Mouse (Mus musculus): ENCODE measurements around the gene Fam189b. TPM values are rescaled to one million over a fixed set of nuclear protein-coding genes. Genes with fewer than 3 reads are reported as not detected.

Gene Fam189b
- 100 to 1,000 TPM; 204 to 228 TPM for polyA plus RNA-seq (2017; shearing (Covaris generic))

GRCm38 (mm10) chr3:89183058-89183958 lies at the start of gene Fam189b:
Fam189b (plus strand) TSS chr3:89183143.

DNA sequence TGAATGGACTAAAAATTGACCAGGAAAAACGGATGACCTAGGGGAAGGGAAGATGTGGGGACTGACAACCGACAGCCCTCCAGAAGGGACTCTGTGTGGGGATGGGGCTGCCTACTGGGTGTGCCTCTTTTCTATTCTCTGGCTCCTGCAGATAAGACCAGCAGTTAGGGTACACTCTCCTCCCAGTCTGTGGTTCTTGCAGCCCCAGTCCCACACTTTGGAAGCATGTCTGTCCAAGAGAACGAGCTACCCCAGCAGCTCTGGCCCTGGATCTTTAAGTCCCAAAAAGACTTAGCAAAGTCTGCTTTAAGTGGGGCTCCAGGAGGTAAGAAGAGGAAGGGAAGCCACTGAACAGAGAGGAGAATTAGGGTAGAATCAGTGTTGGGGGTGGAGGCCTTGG lies 47.0 kb upstream of the Fam189b start, which contains the start of gene Pklr:
Gene Pklr (plus strand): TSS at position 185 of the 400 bp plus-strand sequence.

GRCm38 (mm10) chr3:89159616-89160344 lies 23.2 kb upstream of the Fam189b start, which contains the start of gene Hcn3:
Hcn3 (minus strand) TSS chr3:89160196.

DNA sequence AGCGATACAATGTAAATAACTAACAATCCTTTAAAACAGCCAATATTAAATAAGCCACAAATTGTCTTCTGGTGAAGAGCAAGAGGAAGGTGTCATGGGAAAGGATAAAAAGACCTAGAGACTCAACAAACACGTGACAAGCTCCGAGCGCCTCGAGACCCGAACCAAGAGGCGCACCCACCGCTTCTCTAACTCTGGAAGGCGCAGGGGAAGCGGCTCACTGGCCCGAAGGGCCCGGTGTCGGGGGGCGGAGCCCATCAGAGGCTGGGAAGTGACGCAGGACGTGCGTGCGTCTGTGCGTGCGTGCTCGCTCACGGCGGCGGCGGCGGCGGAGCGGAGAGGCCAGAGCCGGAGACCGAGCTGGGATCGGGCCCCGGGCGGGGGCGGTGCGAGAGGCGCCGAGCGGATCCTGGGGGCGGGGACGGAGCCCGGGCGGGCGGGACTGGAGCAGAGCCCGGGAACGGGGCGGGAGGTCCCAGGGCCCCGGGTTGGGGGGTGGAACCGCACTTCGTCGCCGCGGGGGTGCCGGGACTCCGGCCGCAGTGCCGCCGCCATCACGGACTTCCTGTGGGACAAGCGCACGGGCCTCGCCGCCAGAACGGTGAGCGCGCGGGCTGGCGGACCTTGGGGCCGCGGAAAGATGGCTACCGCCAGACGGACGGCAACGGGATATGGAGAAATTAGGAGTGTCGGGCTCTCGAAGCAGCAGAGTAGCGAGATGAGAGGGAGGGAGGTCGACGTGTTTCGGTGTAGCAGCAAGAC lies 18.3 kb upstream of the Fam189b start, which contains the start of gene Clk2:
Gene Clk2 (plus strand): TSS at position 290 of the 762 bp plus-strand sequence.

GRCm38 (mm10) chr3:89177242-89178106 lies 5.5 kb upstream of the Fam189b start, which contains the start of gene Scamp3:
Scamp3 (plus strand) TSS chr3:89177473.

GRCm38 (mm10) chr3:89202253-89203141 lies 19.6 kb downstream of the Fam189b start, which contains the start of gene Gba:
Gba (plus strand) TSS chr3:89202928.

DNA sequence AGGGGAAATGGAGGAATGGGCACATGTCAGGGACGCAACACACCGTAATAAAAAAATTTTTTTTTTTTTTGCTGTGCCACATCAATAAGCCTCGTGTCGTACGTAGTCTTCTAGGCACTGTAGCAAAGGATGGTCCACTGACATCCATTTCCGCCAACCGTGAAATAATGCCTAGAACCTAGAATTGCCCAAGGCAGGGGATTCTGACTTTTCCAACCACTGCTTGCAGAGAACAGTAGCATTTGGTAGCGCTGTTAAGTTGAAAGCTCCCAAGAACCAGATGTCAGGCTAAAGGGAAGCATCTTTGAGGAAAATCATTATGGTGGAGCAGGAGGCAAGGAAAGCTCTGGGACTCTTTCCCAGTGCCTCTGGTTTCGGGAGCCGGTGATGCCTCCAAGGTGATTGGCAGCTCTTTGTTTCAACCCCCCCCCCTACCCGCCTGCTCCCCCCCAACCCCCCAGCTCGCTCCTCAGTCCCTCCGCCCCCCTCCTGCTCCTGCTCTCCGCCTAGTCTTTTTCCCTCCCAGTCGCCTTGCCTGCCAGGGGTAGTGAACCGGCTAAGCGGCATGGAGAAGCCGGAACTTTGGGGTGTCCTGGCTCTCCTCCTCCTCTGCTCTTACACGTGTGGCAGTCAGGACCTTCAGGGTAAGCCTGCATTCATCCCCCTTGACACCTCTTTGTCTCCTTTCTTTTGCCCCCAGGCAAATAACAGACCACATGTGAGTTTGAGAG lies 31.9 kb downstream of the Fam189b start, which contains the start of gene Thbs3:
Gene Thbs3 (plus strand): TSS at position 500 of the 731 bp plus-strand sequence.

GRCm38 (mm10) chr3:89226900-89227299 lies 44.0 kb downstream of the Fam189b start, which contains the start of gene Mtx1:
Mtx1 (minus strand) TSS chr3:89227088.

DNA sequence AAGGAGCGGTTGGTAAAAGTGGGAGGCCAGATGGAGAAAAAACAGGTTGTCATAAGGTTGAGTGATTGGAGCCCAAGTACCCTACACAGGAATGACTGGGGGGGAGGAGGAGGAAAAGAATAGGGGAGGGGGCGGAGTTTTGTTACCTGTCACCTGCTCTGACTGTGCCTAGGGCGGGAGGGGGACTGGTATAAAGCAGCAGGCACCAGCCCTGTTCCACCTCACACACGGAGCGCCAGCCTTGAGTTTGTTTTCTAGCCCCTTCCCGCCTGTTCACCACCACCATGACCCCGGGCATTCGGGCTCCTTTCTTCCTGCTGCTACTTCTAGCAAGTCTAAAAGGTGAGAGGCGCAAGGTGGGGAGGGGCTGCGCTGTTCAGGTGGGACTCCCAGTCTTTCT lies 45.9 kb downstream of the Fam189b start, which contains the start of gene Muc1:
Gene Muc1 (plus strand): TSS at position 222 of the 400 bp plus-strand sequence.

Other genes starting within 250 kb of the Fam189b start
- 10 to 100 TPM; 32.6 to 35.9 TPM for gene Ash1l, start 232.5 kb upstream of the Fam189b start, polyA plus RNA-seq (2017; shearing (Covaris generic))
- gene Dap3, start 232.0 kb upstream of the Fam189b start, polyA plus RNA-seq (2017; shearing (Covaris generic)) = 100 to 1,000 TPM; 155 to 171 TPM
- 10 to 100 TPM; 41.8 to 47.3 TPM for gene Rusc1, start 89.8 kb upstream of the Fam189b start, polyA plus RNA-seq (2017; shearing (Covaris generic))
- under 1 TPM in 1 of 2 experiments, not detected in 1; 0.23 TPM for gene Gm43738, start 82.0 kb upstream of the Fam189b start, polyA plus RNA-seq (2017; shearing (Covaris generic))
- 100 to 1,000 TPM in 1 of 2 experiments, 10 to 100 TPM in 1; 59.8 to 110 TPM for gene Fdps, start 81.2 kb upstream of the Fam189b start, polyA plus RNA-seq (2017; shearing (Covaris generic))
- 1 to 10 TPM in 1 of 2 experiments, not detected in 1; 1.8 TPM for gene Pklr, start 47.0 kb upstream of the Fam189b start, polyA plus RNA-seq (2017; shearing (Covaris generic))
- 1 to 10 TPM in 1 of 2 experiments, under 1 TPM in 1; 0.76 to 2.1 TPM for gene Hcn3, start 22.9 kb upstream of the Fam189b start, polyA plus RNA-seq (2017; shearing (Covaris generic))
- 100 to 1,000 TPM; 115 to 129 TPM for gene Clk2, start 18.3 kb upstream of the Fam189b start, polyA plus RNA-seq (2017; shearing (Covaris generic))
- gene Scamp3, start 5.7 kb upstream of the Fam189b start, polyA plus RNA-seq (2017; shearing (Covaris generic)) = 100 to 1,000 TPM; 257 to 293 TPM
- 100 to 1,000 TPM; 120 to 135 TPM for gene Gba, start 19.8 kb downstream of the Fam189b start, polyA plus RNA-seq (2017; shearing (Covaris generic))
- gene Thbs3, start 32.0 kb downstream of the Fam189b start, polyA plus RNA-seq (2017; shearing (Covaris generic)) = 1 to 10 TPM in 1 of 2 experiments, under 1 TPM in 1; 0.88 to 1.6 TPM
- gene Mtx1, start 43.9 kb downstream of the Fam189b start, polyA plus RNA-seq (2017; shearing (Covaris generic)) = 100 to 1,000 TPM; 121 to 126 TPM
- 1 to 10 TPM in 1 of 2 experiments, not detected in 1; 1.2 TPM for gene Muc1, start 45.9 kb downstream of the Fam189b start, polyA plus RNA-seq (2017; shearing (Covaris generic))
- 100 to 1,000 TPM; 235 to 244 TPM for gene Krtcap2, start 62.8 kb downstream of the Fam189b start, polyA plus RNA-seq (2017; shearing (Covaris generic))
- gene Trim46, start 63.2 kb downstream of the Fam189b start, polyA plus RNA-seq (2017; shearing (Covaris generic)) = 1 to 10 TPM; 3.0 to 3.5 TPM
- 10 to 100 TPM; 84.5 to 92.4 TPM for gene Dpm3, start 76.2 kb downstream of the Fam189b start, polyA plus RNA-seq (2017; shearing (Covaris generic))
- 100 to 1,000 TPM; 239 to 241 TPM for gene Slc50a1, start 87.4 kb downstream of the Fam189b start, polyA plus RNA-seq (2017; shearing (Covaris generic))
- gene Efna1, start 98.0 kb downstream of the Fam189b start, polyA plus RNA-seq (2017; shearing (Covaris generic)) = not detected
- gene Efna3, start 139.8 kb downstream of the Fam189b start, polyA plus RNA-seq (2017; shearing (Covaris generic)) = under 1 TPM in 1 of 2 experiments, not detected in 1; 0.49 TPM
- gene Efna4, start 154.9 kb downstream of the Fam189b start, polyA plus RNA-seq (2017; shearing (Covaris generic)) = under 1 TPM; 0.42 to 0.82 TPM
- gene Adam15, start 166.9 kb downstream of the Fam189b start, polyA plus RNA-seq (2017; shearing (Covaris generic)) = 10 to 100 TPM; 24.1 to 31.4 TPM
- gene Dcst2, start 178.8 kb downstream of the Fam189b start, polyA plus RNA-seq (2017; shearing (Covaris generic)) = under 1 TPM; 0.27 to 0.37 TPM
- gene Dcst1, start 182.1 kb downstream of the Fam189b start, polyA plus RNA-seq (2017; shearing (Covaris generic)) = under 1 TPM; 0.32 to 0.40 TPM
- 10 to 100 TPM; 45.3 to 49.2 TPM for gene Zbtb7b, start 211.6 kb downstream of the Fam189b start, polyA plus RNA-seq (2017; shearing (Covaris generic))
- 1 to 10 TPM in 1 of 2 experiments, not detected in 1; 1.8 TPM for gene Lenep, start 219.7 kb downstream of the Fam189b start, polyA plus RNA-seq (2017; shearing (Covaris generic))
- 10 to 100 TPM; 54.6 to 58.7 TPM for gene Flad1, start 228.7 kb downstream of the Fam189b start, polyA plus RNA-seq (2017; shearing (Covaris generic))
- 10 to 100 TPM; 13.5 to 16.3 TPM for gene Cks1b, start 235.2 kb downstream of the Fam189b start, polyA plus RNA-seq (2017; shearing (Covaris generic))
- gene Shc1, start 235.3 kb downstream of the Fam189b start, polyA plus RNA-seq (2017; shearing (Covaris generic)) = 10 to 100 TPM; 69.6 to 83.1 TPM
- 10 to 100 TPM; 76.0 to 78.7 TPM for gene Pygo2, start 247.1 kb downstream of the Fam189b start, polyA plus RNA-seq (2017; shearing (Covaris generic))